Mouse (Mus musculus): ENCODE measurements around the gene Gm6408. TPM values are rescaled to one million over a fixed set of nuclear protein-coding genes. Genes with fewer than 3 reads are reported as not detected.

Gene Gm6408
- polyA plus RNA-seq, 1 experiment from 2014 or later = not detected

GRCm38 (mm10) chr5:146451592-146452254 lies 30.0 kb upstream of the Gm6408 start:
- Histone ChIP-seq H3K27me3 (ENCODE audit: control insufficient read depth, insufficient read depth, low read length) (no peaks in the 10 kb centered on the region), H3K4me2 (ENCODE audit: low read depth, low read length) (no peak overlapping the region), H3K4me1 (ENCODE audit: control insufficient read depth, insufficient read depth, low read length) (no peaks in the 10 kb centered on the region), H3K9ac (replicated peaks; ENCODE audit: low read length) (no peak overlapping the region), H3K4me3 (ENCODE audit: low read depth, low read length) (no peak overlapping the region), H3K27ac (replicated peaks; ENCODE audit: low read depth, low read length) (no peak overlapping the region), H3K36me3 (replicated peaks; ENCODE audit: control insufficient read depth, insufficient read depth, low read depth, low read length) (no peaks in the 10 kb centered on the region), H3K9me3 (replicated peaks; ENCODE audit: control insufficient read depth, low read length) (no peaks in the 10 kb centered on the region)
- no peak for DNase-seq (ENCODE audit: low spot score)
- ATAC-seq (replicated peaks; ENCODE audit: insufficient number of reproducible peaks, low FRiP score, low TSS enrichment, low read depth) = no peak
- WGBS = 67% methylated on average over 11 of the region's 11 CpGs

DNA sequence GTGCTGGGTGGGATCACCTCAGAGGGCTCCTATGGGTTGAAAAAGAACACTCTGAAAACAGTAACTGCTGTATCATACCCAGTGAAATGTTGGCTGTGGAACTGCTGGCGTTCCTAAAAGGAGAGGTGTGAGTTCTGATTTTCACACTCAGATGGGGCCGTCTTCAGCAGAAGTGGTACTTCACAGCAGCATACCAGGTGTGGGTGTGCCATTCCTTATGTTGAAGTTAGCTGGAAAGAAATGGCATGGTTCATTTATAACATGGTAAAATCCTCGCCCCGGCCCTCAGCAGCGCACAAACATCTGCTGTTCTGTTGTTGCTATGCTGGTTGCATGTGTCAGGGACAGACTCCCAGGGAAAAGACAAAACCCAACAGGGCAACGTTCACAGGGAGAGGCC lies 28.2 kb upstream of the Gm6408 start:
- no peak overlapping the region for H3K9ac ChIP-seq (replicated peaks; ENCODE audit: low read length)
- no peaks in the 10 kb centered on the region for H3K27me3 ChIP-seq (ENCODE audit: control insufficient read depth, insufficient read depth, low read length)
- no peak overlapping the region for H3K4me2 ChIP-seq (ENCODE audit: low read depth, low read length)
- H3K27ac ChIP-seq (replicated peaks; ENCODE audit: low read depth, low read length) = no peak overlapping the region
- H3K4me3 ChIP-seq (ENCODE audit: low read depth, low read length) = no peak overlapping the region
- no peaks in the 10 kb centered on the region for H3K4me1 ChIP-seq (ENCODE audit: control insufficient read depth, insufficient read depth, low read length)
- ATAC-seq (replicated peaks; ENCODE audit: insufficient number of reproducible peaks, low FRiP score, low TSS enrichment, low read depth) (no peak), DNase-seq (ENCODE audit: low spot score) (no peak)
- WGBS = 90% methylated on average over 6 of the region's 6 CpGs
- no peaks in the 10 kb centered on the region for H3K9me3 ChIP-seq (replicated peaks; ENCODE audit: control insufficient read depth, low read length)
- no peaks in the 10 kb centered on the region for H3K36me3 ChIP-seq (replicated peaks; ENCODE audit: control insufficient read depth, insufficient read depth, low read depth, low read length)

DNA sequence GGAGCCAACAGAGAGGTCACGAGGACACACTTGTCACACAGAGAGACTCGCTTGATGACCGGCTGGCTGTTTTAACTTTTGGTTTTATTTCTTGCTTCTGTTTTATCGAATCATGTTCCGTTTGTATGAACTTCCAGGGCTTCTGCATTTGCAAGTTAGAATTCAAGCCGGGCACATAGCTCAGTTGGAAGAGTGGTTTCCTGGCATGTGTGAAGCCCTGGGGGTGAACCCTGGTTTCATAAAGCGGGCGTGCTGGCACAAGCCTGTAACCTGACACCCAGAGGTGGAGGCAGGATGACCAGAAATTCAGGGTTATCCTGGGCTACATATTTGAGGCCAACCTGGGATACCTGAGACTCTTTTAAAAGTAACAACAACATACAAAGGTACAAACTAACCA lies 20.2 kb upstream of the Gm6408 start:
- ATAC-seq (replicated peaks; ENCODE audit: insufficient number of reproducible peaks, low FRiP score, low TSS enrichment, low read depth) (no peak), DNase-seq (ENCODE audit: low spot score) (no peak)
- H3K9ac ChIP-seq (replicated peaks; ENCODE audit: low read length) = no peak overlapping the region
- H3K27me3 ChIP-seq (ENCODE audit: control insufficient read depth, insufficient read depth, low read length) = no peaks in the 10 kb centered on the region
- no peaks in the 10 kb centered on the region for H3K36me3 ChIP-seq (replicated peaks; ENCODE audit: control insufficient read depth, insufficient read depth, low read depth, low read length)
- H3K4me1 ChIP-seq (ENCODE audit: control insufficient read depth, insufficient read depth, low read length) = no peaks in the 10 kb centered on the region
- no peaks in the 10 kb centered on the region for H3K9me3 ChIP-seq (replicated peaks; ENCODE audit: control insufficient read depth, low read length)
- H3K4me2 ChIP-seq (ENCODE audit: low read depth, low read length) = no peak overlapping the region
- WGBS = 82% methylated on average over 8 of the region's 8 CpGs
- H3K4me3 ChIP-seq (ENCODE audit: low read depth, low read length) = no peak overlapping the region
- H3K27ac ChIP-seq (replicated peaks; ENCODE audit: low read depth, low read length) = no peak overlapping the region

- no peak for ATAC-seq (replicated peaks; ENCODE audit: insufficient number of reproducible peaks, low FRiP score, low TSS enrichment, low read depth)
- Histone ChIP-seq H3K4me3 (ENCODE audit: low read depth, low read length) (no peak overlapping the region), H3K9ac (replicated peaks; ENCODE audit: low read length) (no peak overlapping the region), H3K36me3 (replicated peaks; ENCODE audit: control insufficient read depth, insufficient read depth, low read depth, low read length) (no peaks in the 10 kb centered on the region), H3K27ac (replicated peaks; ENCODE audit: low read depth, low read length) (no peak overlapping the region), H3K27me3 (ENCODE audit: control insufficient read depth, insufficient read depth, low read length) (no peaks in the 10 kb centered on the region), H3K4me2 (ENCODE audit: low read depth, low read length) (no peak overlapping the region), H3K4me1 (ENCODE audit: control insufficient read depth, insufficient read depth, low read length) (no peaks in the 10 kb centered on the region), H3K9me3 (replicated peaks; ENCODE audit: control insufficient read depth, low read length) (no peaks in the 10 kb centered on the region)
- DNase-seq (ENCODE audit: low spot score) = no peak
- 92% methylated on average over 19 of the region's 19 CpGs for WGBS
Observed at GRCm38 (mm10) chr5:146466663-146467062, 15.1 kb upstream of the Gm6408 start.

- Histone ChIP-seq H3K36me3 (replicated peaks; ENCODE audit: control insufficient read depth, insufficient read depth, low read depth, low read length) (no peaks in the 10 kb centered on the region), H3K9me3 (replicated peaks; ENCODE audit: control insufficient read depth, low read length) (no peaks in the 10 kb centered on the region), H3K4me2 (ENCODE audit: low read depth, low read length) (no peak overlapping the region), H3K27ac (replicated peaks; ENCODE audit: low read depth, low read length) (no peak overlapping the region), H3K9ac (replicated peaks; ENCODE audit: low read length) (no peak overlapping the region), H3K4me1 (ENCODE audit: control insufficient read depth, insufficient read depth, low read length) (no peaks in the 10 kb centered on the region), H3K4me3 (ENCODE audit: low read depth, low read length) (no peak overlapping the region), H3K27me3 (ENCODE audit: control insufficient read depth, insufficient read depth, low read length) (no peaks in the 10 kb centered on the region)
- 95% methylated on average over 9 of the region's 9 CpGs for WGBS
- no peak for DNase-seq (ENCODE audit: low spot score)
- ATAC-seq (replicated peaks; ENCODE audit: insufficient number of reproducible peaks, low FRiP score, low TSS enrichment, low read depth) = no peak
Observed at GRCm38 (mm10) chr5:146468311-146468710, 13.5 kb upstream of the Gm6408 start.

GRCm38 (mm10) chr5:146470821-146471220 lies 10.9 kb upstream of the Gm6408 start:
- H3K4me1 ChIP-seq (ENCODE audit: control insufficient read depth, insufficient read depth, low read length) = no peaks in the 10 kb centered on the region
- DNase-seq (ENCODE audit: low spot score) (no peak), ATAC-seq (replicated peaks; ENCODE audit: insufficient number of reproducible peaks, low FRiP score, low TSS enrichment, low read depth) (no peak)
- no peak overlapping the region for H3K9ac ChIP-seq (replicated peaks; ENCODE audit: low read length)
- no peak overlapping the region for H3K4me3 ChIP-seq (ENCODE audit: low read depth, low read length)
- H3K27ac ChIP-seq (replicated peaks; ENCODE audit: low read depth, low read length) = no peak overlapping the region
- no peaks in the 10 kb centered on the region for H3K36me3 ChIP-seq (replicated peaks; ENCODE audit: control insufficient read depth, insufficient read depth, low read depth, low read length)
- no peaks in the 10 kb centered on the region for H3K27me3 ChIP-seq (ENCODE audit: control insufficient read depth, insufficient read depth, low read length)
- WGBS = 92% methylated on average over 9 of the region's 9 CpGs
- H3K9me3 ChIP-seq (replicated peaks; ENCODE audit: control insufficient read depth, low read length) = no peaks in the 10 kb centered on the region
- no peak overlapping the region for H3K4me2 ChIP-seq (ENCODE audit: low read depth, low read length)

- Histone ChIP-seq H3K9ac (replicated peaks; ENCODE audit: low read length) (no peak overlapping the region), H3K27ac (replicated peaks; ENCODE audit: low read depth, low read length) (no peak overlapping the region), H3K9me3 (replicated peaks; ENCODE audit: control insufficient read depth, low read length) (no peaks in the 10 kb centered on the region), H3K36me3 (replicated peaks; ENCODE audit: control insufficient read depth, insufficient read depth, low read depth, low read length) (no peaks in the 10 kb centered on the region), H3K27me3 (ENCODE audit: control insufficient read depth, insufficient read depth, low read length) (no peaks in the 10 kb centered on the region), H3K4me2 (ENCODE audit: low read depth, low read length) (no peak overlapping the region), H3K4me3 (ENCODE audit: low read depth, low read length) (no peak overlapping the region), H3K4me1 (ENCODE audit: control insufficient read depth, insufficient read depth, low read length) (no peaks in the 10 kb centered on the region)
- ATAC-seq (replicated peaks; ENCODE audit: insufficient number of reproducible peaks, low FRiP score, low TSS enrichment, low read depth) (no peak), DNase-seq (ENCODE audit: low spot score) (no peak)
- 88% methylated on average over 5 of the region's 5 CpGs for WGBS
Observed at GRCm38 (mm10) chr5:146471311-146471710, 10.5 kb upstream of the Gm6408 start.

- Histone ChIP-seq H3K4me2 (ENCODE audit: low read depth, low read length) (no peak overlapping the region), H3K4me1 (ENCODE audit: control insufficient read depth, insufficient read depth, low read length) (no peaks in the 10 kb centered on the region), H3K4me3 (ENCODE audit: low read depth, low read length) (no peak overlapping the region), H3K9ac (replicated peaks; ENCODE audit: low read length) (no peak overlapping the region), H3K27ac (replicated peaks; ENCODE audit: low read depth, low read length) (no peak overlapping the region), H3K36me3 (replicated peaks; ENCODE audit: control insufficient read depth, insufficient read depth, low read depth, low read length) (no peaks in the 10 kb centered on the region), H3K9me3 (replicated peaks; ENCODE audit: control insufficient read depth, low read length) (no peaks in the 10 kb centered on the region), H3K27me3 (ENCODE audit: control insufficient read depth, insufficient read depth, low read length) (no peaks in the 10 kb centered on the region)
- no peak for ATAC-seq (replicated peaks; ENCODE audit: insufficient number of reproducible peaks, low FRiP score, low TSS enrichment, low read depth)
- no peak for DNase-seq (ENCODE audit: low spot score)
- 88% methylated on average over 12 of the region's 12 CpGs for WGBS
Observed at GRCm38 (mm10) chr5:146471821-146472220, 9.9 kb upstream of the Gm6408 start.

Measured in embryonic facial prominence, embryonic 11.5 days (tissue).